Mouse (Mus musculus) embryonic fibroblast, embryonic 13.5 days (primary cell): Measurements from ENCODE around the gene Dnase1l1.

ENCODE experiments used
- CTCF ChIP-seq: IDR thresholded peaks from 2 replicates; pipeline ENCODE4 v1.5.1; 2011; ENCODE audit warnings: mild to moderate bottlenecking, control low read depth, low read length, moderate library complexity, borderline replicate concordance; ENCODE audit not compliant: insufficient read depth
- POLR2A ChIP-seq: IDR thresholded peaks from 2 replicates; pipeline ENCODE4 v1.6.1; 2011; ENCODE audit warnings: low read depth, mild to moderate bottlenecking, control low read depth, low read length, moderate library complexity

GRCm38 (mm10) chrX:74281041-74281731, 951 bp downstream of the Dnase1l1 start:
- TF ChIP-seq POLR2A, result peak; percentile 48
- no peak for TF ChIP-seq CTCF
